Mouse (Mus musculus) lung, adult 2 months (tissue): Measurements from ENCODE around the gene Akap6.

Experiments used
- CTCF ChIP-seq: fragments of 200-500 bp; IDR thresholded peaks from 2 replicates; pipeline ENCODE4 v1.5.1; 2011; ENCODE audit warnings: mild to moderate bottlenecking, low read length, control low read depth; ENCODE audit not compliant: insufficient read depth
- POLR2A ChIP-seq: fragments of 200-500 bp; IDR thresholded peaks from 2 replicates; pipeline ENCODE4 v1.6.1; 2011; ENCODE audit warnings: low read depth, mild to moderate bottlenecking, control low read depth, low read length, borderline replicate concordance; ENCODE audit errors: extremely low read depth

- TF ChIP-seq POLR2A (no peak), CTCF (no peak)
Observed at GRCm38 (mm10) chr12:52950660-52951059, 251.5 kb downstream of the Akap6 start.
